ENCODE assay signal across 31 mouse cellular contexts in genomic region chr10:117580405-117580804, GRCm38 (mm10).
"Had no signal": no experiment of that assay in that cellular context is flagged by ENCODE, and none has a peak within 500 bp of the region (broad histone marks: within the 10 kb centered on the region; RNA-seq: fewer than 3 reads in every experiment).

No protein-coding gene starts in this region.

- ATAC-seq: liver, embryonic 12.5 days; liver, postnatal 0 days; lung, postnatal 0 days; midbrain, embryonic 13.5 days; midbrain, embryonic 15.5 days; midbrain, embryonic 16.5 days had no signal

- H3K27me3 ChIP-seq: limb, embryonic 12.5 days; limb, embryonic 13.5 days; limb, embryonic 15.5 days; liver, embryonic 12.5 days; liver, embryonic 13.5 days; liver, embryonic 15.5 days; lung, embryonic 15.5 days; megakaryocyte, embryonic 14.5 days; midbrain, embryonic 12.5 days; midbrain, embryonic 13.5 days; midbrain, embryonic 15.5 days had no signal

- H3K4me2 ChIP-seq: limb, embryonic 12.5 days; limb, embryonic 13.5 days; limb, embryonic 15.5 days; liver, embryonic 11.5 days; liver, embryonic 12.5 days; liver, embryonic 13.5 days; liver, embryonic 15.5 days; lung, embryonic 14.5 days; lung, embryonic 15.5 days; midbrain, embryonic 12.5 days; midbrain, embryonic 13.5 days; midbrain, embryonic 15.5 days had no signal

- H3K36me3 ChIP-seq: limb, embryonic 10.5 days; limb, embryonic 12.5 days; limb, embryonic 13.5 days; limb, embryonic 15.5 days; liver, embryonic 12.5 days; liver, embryonic 13.5 days; liver, embryonic 15.5 days; lung, embryonic 15.5 days; midbrain, embryonic 10.5 days; midbrain, embryonic 12.5 days; midbrain, embryonic 13.5 days; midbrain, embryonic 15.5 days had no signal

- DNase-seq: left cerebral cortex, postnatal 4 days; liver; liver, embryonic 13.5 days; liver, postnatal 0 days; lung, adult 18-20 months; lung, adult 2 months; lung, embryonic 14.5 days; lung, postnatal 10 days; lung, postnatal 14 days; lung, postnatal 36 days; lung, postnatal 4 days; midbrain, embryonic 14.5 days had no signal

- H3K27ac ChIP-seq: left cerebral cortex, adult 2 months; limb, embryonic 12.5 days; limb, embryonic 13.5 days; limb, embryonic 15.5 days; liver, embryonic 12.5 days; liver, embryonic 13.5 days; liver, embryonic 14.5 days; liver, embryonic 15.5 days; lung, embryonic 15.5 days; macrophage; midbrain, embryonic 10.5 days; midbrain, embryonic 12.5 days; midbrain, embryonic 13.5 days; midbrain, embryonic 15.5 days had no signal

- H3K4me3 ChIP-seq: left cerebral cortex, adult 2 months; limb, embryonic 10.5 days; limb, embryonic 12.5 days; limb, embryonic 13.5 days; limb, embryonic 15.5 days; liver, embryonic 12.5 days; liver, embryonic 13.5 days; liver, embryonic 15.5 days; lung, embryonic 15.5 days; megakaryocyte, embryonic 14.5 days; midbrain, embryonic 10.5 days; midbrain, embryonic 12.5 days; midbrain, embryonic 13.5 days; midbrain, embryonic 15.5 days; myocyte had no signal

- H3K4me1 ChIP-seq: liver, embryonic 12.5 days; liver, embryonic 13.5 days; liver, embryonic 15.5 days; lung, embryonic 15.5 days; megakaryocyte, embryonic 14.5 days; midbrain, embryonic 12.5 days; midbrain, embryonic 15.5 days had no signal

- H3K9me3 ChIP-seq: limb, embryonic 10.5 days; limb, embryonic 12.5 days; limb, embryonic 13.5 days; limb, embryonic 15.5 days; liver, embryonic 12.5 days; liver, embryonic 13.5 days; liver, embryonic 15.5 days; lung, embryonic 15.5 days; midbrain, embryonic 10.5 days; midbrain, embryonic 12.5 days; midbrain, embryonic 13.5 days; midbrain, embryonic 15.5 days had no signal

- H3K9ac ChIP-seq: limb, embryonic 12.5 days; limb, embryonic 13.5 days; limb, embryonic 15.5 days; liver, embryonic 12.5 days; liver, embryonic 13.5 days; liver, embryonic 14.5 days; liver, embryonic 15.5 days; liver, postnatal 0 days; lung, embryonic 14.5 days; lung, embryonic 15.5 days; midbrain, embryonic 12.5 days; midbrain, embryonic 13.5 days; midbrain, embryonic 15.5 days had no signal
